Mouse (Mus musculus) stomach, postnatal 0 days (tissue): ENCODE results near the gene Zfp367. TPM values are rescaled to one million over a fixed set of nuclear protein-coding genes. Genes with fewer than 3 reads are reported as not detected.

ENCODE experiments used
- ATAC-seq: fragments of 200-750 bp; cut with Nextera tagmentation; 2 replicates; pipeline ENCODE4 v1.8.0; 2017; ENCODE audit not compliant: low FRiP score, low TSS enrichment
- DNase-seq: peaks from one replicate; pipeline ENCODE4 v3.0.0-alpha.2; 2016; ENCODE audit warnings: low spot score
- H3K27ac ChIP-seq: fragments of 300-500 bp; sonication (generic); replicated peaks from 2 replicates; pipeline ENCODE4 v1.5.1; 2014; ENCODE audit warnings: mild to moderate bottlenecking, control low read depth
- H3K27me3 ChIP-seq: fragments of 300-500 bp; sonication (generic); 2 replicates; pipeline ENCODE4 v1.6.1; 2014; ENCODE audit warnings: low read length; ENCODE audit not compliant: control insufficient read depth, insufficient read depth
- H3K36me3 ChIP-seq: fragments of 300-500 bp; sonication (generic); 2 replicates; pipeline ENCODE4 v1.6.1; 2014; ENCODE audit warnings: low read length, mixed read lengths; ENCODE audit not compliant: control insufficient read depth, insufficient read depth
- H3K4me1 ChIP-seq: fragments of 300-500 bp; sonication (generic); replicated peaks from 2 replicates; pipeline ENCODE4 v1.6.1; 2014; ENCODE audit warnings: antibody characterized with exemption; ENCODE audit not compliant: control insufficient read depth, insufficient read depth
- H3K4me2 ChIP-seq: fragments of 300-500 bp; sonication (generic); replicated peaks from 2 replicates; pipeline ENCODE4 v1.6.1; 2014; ENCODE audit warnings: low read depth, mild to moderate bottlenecking, control low read depth, moderate library complexity
- H3K4me3 ChIP-seq: fragments of 300-500 bp; sonication (generic); 2 replicates; pipeline ENCODE4 v1.5.1; 2014; ENCODE audit warnings: low read depth, low read length, control low read depth
- H3K9ac ChIP-seq: fragments of 300-500 bp; sonication (generic); 2 replicates; pipeline ENCODE4 v1.6.1; 2014; ENCODE audit warnings: mild to moderate bottlenecking, low read length, control low read depth, mixed read lengths
- H3K9me3 ChIP-seq: fragments of 300-500 bp; sonication (generic); 2 replicates; pipeline ENCODE4 v1.6.1; 2016; ENCODE audit warnings: low read length; ENCODE audit not compliant: control insufficient read depth
- CTCF ChIP-seq: IDR thresholded peaks from 2 replicates; pipeline ENCODE4 v1.5.1; 2016; ENCODE audit warnings: antibody characterized with exemption, low read depth, mild to moderate bottlenecking, moderate library complexity
- EP300 ChIP-seq: optimal IDR thresholded peaks from 2 replicates; pipeline ENCODE3; 2016; ENCODE audit warnings: antibody characterized with exemption
- WGBS: fragments of 180-500 bp; shearing (Covaris S2); extraction: QIAGEN DNeasy Blood & Tissue Kit; methylation state at CpG from one replicate; pipeline ENCODE4 v1.1.7; 2014; 5-methylcytosine and 5-hydroxymethylcytosine counted together
- polyA plus RNA-seq: library from polyadenylated mRNA; unstranded; fragments of >200 nt; fragmentation: Nextera tagmentation; extraction: Ambion mirVana; gene quantifications from 2 replicates; pipeline ENCODE4 v1.2.1, GENCODE M21; 2015

The Zfp367 gene
- polyA plus RNA-seq, 1 experiment from 2014 or later, result 10.9 TPM

DNA sequence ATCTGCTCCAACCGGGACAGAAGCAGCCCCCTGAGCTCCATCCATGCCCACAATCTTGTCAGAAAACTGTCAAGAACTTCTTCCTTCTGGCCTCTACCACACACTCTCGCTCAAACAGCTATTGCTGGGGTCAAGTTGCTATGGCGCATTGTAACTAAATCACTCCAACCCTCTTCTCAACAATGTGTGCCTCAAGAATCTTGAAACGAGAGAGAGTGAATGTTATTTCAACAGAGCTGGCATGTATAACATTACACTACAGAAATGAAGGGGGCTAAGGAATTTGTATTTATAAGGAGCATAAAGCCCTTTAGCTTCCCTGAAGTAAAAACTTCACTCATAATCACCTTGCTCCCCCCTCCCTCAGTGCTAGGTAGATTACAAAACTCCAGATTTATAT is 26.7 kb downstream of the Zfp367 start:
- no peak for TF ChIP-seq CTCF
- no peak for TF ChIP-seq EP300
- H3K4me3 ChIP-seq, result no peak overlapping the region
- H3K27me3 ChIP-seq, result no peaks in the 10 kb centered on the region
- H3K36me3 ChIP-seq, result no peaks in the 10 kb centered on the region; the same call in 1 of the 2 replicates
- H3K9ac ChIP-seq, result no peak overlapping the region
- H3K4me2 ChIP-seq, result no peak overlapping the region
- no peaks in the 10 kb centered on the region for H3K9me3 ChIP-seq
- H3K27ac ChIP-seq, result no peak overlapping the region
- H3K4me1 ChIP-seq, result no peaks in the 10 kb centered on the region
- WGBS, result 56% methylated on average over 4 of the region's 4 CpGs
- no peak for DNase-seq
- ATAC-seq, result no peak

GRCm38 (mm10) chr13:64124886-64125285 is 28.1 kb downstream of the Zfp367 start:
- Histone ChIP-seq H3K9ac (no peak overlapping the region), H3K4me1 (no peaks in the 10 kb centered on the region), H3K9me3 (no peaks in the 10 kb centered on the region), H3K27me3 (no peaks in the 10 kb centered on the region), H3K27ac (no peak overlapping the region), H3K4me2 (no peak overlapping the region), H3K36me3 (no peaks in the 10 kb centered on the region), H3K4me3 (no peak overlapping the region)
- 94% methylated on average over 6 of the region's 6 CpGs for WGBS
- no peak for ATAC-seq
- no peak for DNase-seq
- no peak for TF ChIP-seq EP300
- no peak for TF ChIP-seq CTCF

DNA sequence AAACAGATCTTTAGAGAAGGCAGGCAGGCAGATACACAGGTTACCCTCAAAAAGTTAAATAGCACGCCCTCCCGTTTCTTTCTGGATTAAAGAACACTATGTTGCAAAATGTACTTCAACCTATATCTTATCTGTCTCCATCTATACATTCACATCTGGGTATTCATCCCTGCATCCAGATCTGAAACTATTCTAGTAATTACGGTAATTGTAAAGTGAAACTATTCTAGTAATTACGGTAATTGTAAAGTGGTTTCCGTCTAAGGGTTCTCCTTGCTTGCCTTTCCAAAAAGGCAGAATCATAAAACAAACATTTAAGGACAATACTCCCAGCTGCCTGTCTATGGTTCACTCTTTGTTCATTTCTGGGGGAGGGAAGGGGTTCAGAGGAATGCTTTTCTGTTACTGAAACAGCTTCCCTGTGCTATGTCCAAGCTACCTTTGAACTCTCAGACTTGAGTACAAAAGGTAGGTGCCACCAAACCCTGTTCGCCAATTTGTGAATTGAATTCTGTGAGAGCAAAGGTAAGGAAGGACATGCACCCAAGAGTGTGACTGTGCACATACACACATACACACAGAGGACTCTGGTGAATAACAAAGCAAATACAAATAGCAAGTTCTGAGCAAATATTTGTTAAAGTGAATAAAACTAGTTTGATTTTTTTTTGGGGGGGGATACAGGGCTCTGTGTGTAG is 29.4 kb downstream of the Zfp367 start:
- TF ChIP-seq CTCF (no peak), EP300 (no peak)
- WGBS, result 37% methylated on average over 6 of the region's 6 CpGs
- no peaks in the 10 kb centered on the region for H3K4me1 ChIP-seq
- ATAC-seq (peak; percentile 81), DNase-seq (no peak)
- H3K27ac ChIP-seq, result no peak overlapping the region
- no peaks in the 10 kb centered on the region for H3K9me3 ChIP-seq
- no peaks in the 10 kb centered on the region for H3K27me3 ChIP-seq
- H3K4me2 ChIP-seq, result no peak overlapping the region
- no peak overlapping the region for H3K9ac ChIP-seq
- H3K4me3 ChIP-seq, result no peak overlapping the region
- H3K36me3 ChIP-seq, result no peaks in the 10 kb centered on the region

DNA sequence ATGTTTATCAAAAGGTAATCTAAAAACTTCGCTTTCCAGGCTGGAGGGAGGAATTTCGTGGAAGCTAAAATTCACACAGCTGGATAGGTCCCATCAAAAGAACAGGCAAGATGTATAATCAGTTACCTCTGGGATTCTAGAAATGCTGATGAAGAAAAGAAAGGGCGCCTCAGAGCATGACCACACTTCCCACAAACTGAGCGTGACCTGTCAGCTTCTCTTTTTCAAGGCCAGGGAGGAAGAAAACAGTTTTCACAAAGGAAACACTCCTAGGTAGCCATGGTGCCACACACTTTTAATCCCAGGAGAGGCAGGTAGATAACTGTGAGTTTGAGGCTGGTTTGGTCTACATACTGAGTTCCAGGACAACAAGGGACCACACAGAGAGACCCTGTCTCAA is 32.2 kb downstream of the Zfp367 start:
- H3K9me3 ChIP-seq, result no peaks in the 10 kb centered on the region
- no peak overlapping the region for H3K4me2 ChIP-seq
- DNase-seq (no peak), ATAC-seq (no peak)
- H3K4me3 ChIP-seq, result no peak overlapping the region
- 61% methylated on average over 4 of the region's 4 CpGs for WGBS
- no peaks in the 10 kb centered on the region for H3K27me3 ChIP-seq
- H3K27ac ChIP-seq, result no peak overlapping the region
- TF ChIP-seq CTCF (no peak), EP300 (no peak)
- no peaks in the 10 kb centered on the region for H3K4me1 ChIP-seq
- no peak overlapping the region for H3K9ac ChIP-seq
- H3K36me3 ChIP-seq, result no peaks in the 10 kb centered on the region

- Histone ChIP-seq H3K4me2 (no peak overlapping the region), H3K4me3 (no peak overlapping the region), H3K9me3 (no peaks in the 10 kb centered on the region), H3K36me3 (no peaks in the 10 kb centered on the region), H3K4me1 (no peaks in the 10 kb centered on the region), H3K27me3 (no peaks in the 10 kb centered on the region), H3K9ac (no peak overlapping the region), H3K27ac (no peak overlapping the region)
- no peak for ATAC-seq
- 63% methylated on average over 2 of the region's 2 CpGs for WGBS
- TF ChIP-seq EP300 (no peak), CTCF (peak; percentile 58)
- DNase-seq, result no peak
Measured at GRCm38 (mm10) chr13:64117442-64117841, 35.6 kb downstream of the Zfp367 start.

GRCm38 (mm10) chr13:64110421-64110820 is 42.6 kb downstream of the Zfp367 start:
- Histone ChIP-seq H3K9me3 (no peaks in the 10 kb centered on the region), H3K4me2 (no peak overlapping the region), H3K9ac (no peak overlapping the region), H3K27ac (no peak overlapping the region), H3K27me3 (no peaks in the 10 kb centered on the region), H3K4me3 (no peak overlapping the region), H3K4me1 (no peaks in the 10 kb centered on the region), H3K36me3 (no peaks in the 10 kb centered on the region)
- ATAC-seq (no peak), DNase-seq (no peak)
- WGBS, result 93% methylated on average over 1 of the region's 1 CpGs
- no peak for TF ChIP-seq EP300
- no peak for TF ChIP-seq CTCF
